Mouse (Mus musculus) urinary bladder, postnatal 36 days (tissue): ENCODE results near the gene Ppp1r13b.

Experiments used
- DNase-seq, 2 experiments: peaks; one replicate each; pipeline ENCODE4 v3.0.0; 2022; ENCODE audit warnings: low spot score in 2 of 2, mixed read lengths in 1 of 2

The Ppp1r13b gene

GRCm38 (mm10) chr12:111829447-111829846 lies 78.5 kb downstream of the Ppp1r13b start:
- DNase-seq: no peak

GRCm38 (mm10) chr12:111827556-111827955 lies 80.4 kb downstream of the Ppp1r13b start:
- no peak for DNase-seq

GRCm38 (mm10) chr12:111821931-111822330 lies 86.0 kb downstream of the Ppp1r13b start:
- DNase-seq: no peak

GRCm38 (mm10) chr12:111820708-111821107 lies 87.2 kb downstream of the Ppp1r13b start:
- no peak for DNase-seq

- peak in 1 of 2 experiments; percentile 37 for DNase-seq
Measured at GRCm38 (mm10) chr12:111819936-111820335, 88.0 kb downstream of the Ppp1r13b start.

- no peak for DNase-seq
Measured at GRCm38 (mm10) chr12:111817991-111818390, 89.9 kb downstream of the Ppp1r13b start.

- no peak for DNase-seq
Measured at GRCm38 (mm10) chr12:111816967-111817366, 90.9 kb downstream of the Ppp1r13b start.

- DNase-seq: peak; percentile 28 to 65
Measured at GRCm38 (mm10) chr12:111816528-111816927, 91.4 kb downstream of the Ppp1r13b start.

GRCm38 (mm10) chr12:111814769-111815762 lies 92.8 kb downstream of the Ppp1r13b start:
- no peak for DNase-seq

GRCm38 (mm10) chr12:111813766-111814617 lies 93.9 kb downstream of the Ppp1r13b start, which contains the start of the genes Xrcc3 and Zfyve21:
TSS of gene Xrcc3 (minus strand) at chr12:111813873.
TSS of gene Zfyve21 (plus strand) at chr12:111814170.
- DNase-seq: peak; percentile 93 to 98

GRCm38 (mm10) chr12:111813111-111813765 lies 94.7 kb downstream of the Ppp1r13b start:
- DNase-seq: peak in 1 of 2 experiments; percentile 58

GRCm38 (mm10) chr12:111812611-111813010 lies 95.3 kb downstream of the Ppp1r13b start:
- DNase-seq: no peak

- DNase-seq: no peak
Measured at GRCm38 (mm10) chr12:111812075-111812474, 95.8 kb downstream of the Ppp1r13b start.

GRCm38 (mm10) chr12:111809762-111810161 lies 98.1 kb downstream of the Ppp1r13b start:
- DNase-seq: peak; percentile 62 to 82

GRCm38 (mm10) chr12:111808775-111809174 lies 99.1 kb downstream of the Ppp1r13b start:
- no peak for DNase-seq

- DNase-seq: no peak
Measured at GRCm38 (mm10) chr12:111803538-111803937, 104.4 kb downstream of the Ppp1r13b start.

- no peak for DNase-seq
Measured at GRCm38 (mm10) chr12:111800459-111801183, 107.3 kb downstream of the Ppp1r13b start.

GRCm38 (mm10) chr12:111798493-111798892 lies 109.4 kb downstream of the Ppp1r13b start:
- DNase-seq: no peak

- no peak for DNase-seq
Measured at GRCm38 (mm10) chr12:111797251-111797650, 110.7 kb downstream of the Ppp1r13b start.

- no peak for DNase-seq
Measured at GRCm38 (mm10) chr12:111795180-111795895, 112.6 kb downstream of the Ppp1r13b start.
